Mouse (Mus musculus) adrenal gland, postnatal 14 days (tissue): Measurements from ENCODE around the gene Hspa1l. TPM values are rescaled to one million over a fixed set of nuclear protein-coding genes. Genes with fewer than 3 reads are reported as not detected.
"Not testable (repeated sequence)": the region's sequence is repeated elsewhere in the genome, so short reads cannot be mapped to it uniquely, and the experiment has no call there.

Source experiments
- DNase-seq: peaks from one replicate; pipeline ENCODE4 v3.0.0; 2021; ENCODE audit warnings: mixed read lengths
- total RNA-seq: library from RNA; stranded (reverse); gene quantifications from 2 replicates; pipeline ENCODE4 v1.2.3, GENCODE M21; 2021

Gene Hspa1l
- total RNA-seq, 1 experiment from 2014 or later = 0.37 TPM

DNA sequence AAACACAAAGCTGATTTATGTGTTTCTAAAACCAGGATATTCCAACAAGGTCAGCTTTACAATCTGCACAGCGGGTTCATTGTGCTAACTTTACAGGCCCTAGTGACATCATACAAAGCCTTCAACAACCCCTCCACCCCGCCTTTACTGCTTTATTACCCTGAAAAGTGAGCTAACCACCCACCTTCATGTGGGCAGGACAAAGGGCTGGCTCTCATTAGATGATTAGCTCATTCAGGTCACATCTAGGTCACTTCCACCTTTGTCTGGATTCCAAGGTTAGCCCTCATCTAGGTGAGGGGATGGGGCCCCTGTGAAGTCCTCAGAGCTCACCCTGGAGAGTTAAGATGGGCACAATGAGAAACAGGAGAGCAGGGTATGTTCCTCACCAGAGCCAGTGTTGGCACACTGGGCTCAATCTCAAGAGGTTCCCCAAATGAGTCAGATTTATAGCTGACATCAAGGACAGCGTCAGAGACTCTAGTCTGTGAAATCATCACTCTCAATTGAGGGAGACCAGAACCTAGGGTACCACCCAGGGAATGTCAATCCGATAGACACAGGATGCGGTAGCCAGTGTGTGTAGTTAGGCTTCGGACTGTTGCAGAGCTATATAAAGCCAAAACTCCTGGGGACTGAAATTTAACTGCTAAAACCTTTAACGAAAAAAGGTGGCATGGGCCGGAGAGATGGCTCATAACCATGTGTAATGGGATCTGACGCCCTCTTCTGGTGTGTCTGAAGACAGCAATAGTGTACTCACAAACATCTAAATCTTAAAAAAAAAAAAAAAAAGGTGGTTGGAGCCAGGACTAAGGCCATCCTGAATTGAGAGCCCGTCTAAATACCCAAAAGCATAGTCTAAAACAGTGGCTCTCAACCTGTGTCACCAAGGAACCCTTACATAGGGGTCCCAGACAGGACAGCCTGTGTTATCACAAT, 21.7 kb upstream of the Hspa1l start:
- DNase-seq = peak; percentile 24

DNA sequence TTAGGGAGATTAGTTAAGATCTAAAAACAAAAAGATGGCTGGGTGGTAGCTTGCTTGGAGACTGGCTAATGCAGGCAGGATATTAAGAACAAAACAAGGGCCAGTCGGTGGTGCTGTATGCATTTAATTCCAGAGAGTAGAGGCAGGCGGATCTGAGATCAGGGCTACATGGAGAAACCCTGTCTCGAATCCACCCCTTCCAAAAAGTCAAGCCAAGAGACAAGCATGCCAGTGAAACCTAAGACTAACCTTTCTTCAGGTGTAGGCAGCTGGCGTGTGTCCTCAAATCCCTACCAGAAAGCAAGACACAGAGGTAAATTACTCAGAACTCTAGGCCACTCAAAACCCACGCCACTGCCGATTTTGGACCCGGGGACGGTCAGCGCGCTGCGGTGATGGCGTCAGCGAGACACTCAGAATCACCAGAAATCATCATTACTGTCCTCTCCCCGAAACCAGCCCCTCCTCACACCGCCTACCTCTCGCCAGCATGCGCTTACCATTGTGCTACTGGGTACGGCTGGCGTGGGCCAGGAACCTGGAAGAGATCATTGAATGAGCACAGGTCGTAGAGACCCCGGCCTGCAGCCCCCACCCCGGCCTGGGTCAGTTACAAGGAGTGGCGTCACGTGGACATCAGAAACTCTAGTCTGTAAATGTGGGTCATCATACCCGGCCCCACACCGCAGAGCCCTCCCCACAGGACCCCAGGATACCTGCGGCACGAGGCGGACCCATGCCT, 20.7 kb upstream of the Hspa1l start:
- DNase-seq = no peak

DNA sequence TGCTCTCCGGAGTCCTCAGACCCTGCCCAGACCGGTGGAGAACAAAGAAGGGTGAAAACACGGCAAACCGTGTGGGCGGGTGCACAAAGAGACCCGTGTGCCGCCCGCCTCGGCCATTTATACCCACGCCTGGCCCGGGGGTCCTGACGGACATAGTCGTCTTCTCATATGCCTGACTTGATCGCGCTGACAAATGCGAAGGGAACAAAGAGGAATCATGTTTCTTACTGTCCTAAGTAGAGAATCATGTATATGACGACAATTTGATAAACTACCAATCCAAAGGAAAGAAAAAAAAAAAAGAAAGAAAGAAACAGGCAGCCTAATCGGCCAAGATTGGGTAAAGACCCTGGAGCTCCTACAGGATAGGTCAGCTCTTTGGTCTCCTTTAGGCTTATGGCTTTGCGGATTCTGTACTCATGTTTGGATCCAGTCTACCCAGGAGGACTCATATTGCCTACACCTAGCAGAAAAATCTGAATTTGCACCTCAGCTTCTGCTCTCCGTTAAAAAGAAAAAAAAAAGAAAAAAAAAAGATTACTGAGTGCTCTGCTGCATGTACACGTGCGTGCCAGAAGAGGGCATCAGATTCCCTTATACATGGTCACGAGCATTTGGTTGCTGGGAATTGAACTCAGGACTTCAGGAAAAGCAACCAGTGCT, 20.0 kb upstream of the Hspa1l start:
- peak; percentile 90 for DNase-seq

DNA sequence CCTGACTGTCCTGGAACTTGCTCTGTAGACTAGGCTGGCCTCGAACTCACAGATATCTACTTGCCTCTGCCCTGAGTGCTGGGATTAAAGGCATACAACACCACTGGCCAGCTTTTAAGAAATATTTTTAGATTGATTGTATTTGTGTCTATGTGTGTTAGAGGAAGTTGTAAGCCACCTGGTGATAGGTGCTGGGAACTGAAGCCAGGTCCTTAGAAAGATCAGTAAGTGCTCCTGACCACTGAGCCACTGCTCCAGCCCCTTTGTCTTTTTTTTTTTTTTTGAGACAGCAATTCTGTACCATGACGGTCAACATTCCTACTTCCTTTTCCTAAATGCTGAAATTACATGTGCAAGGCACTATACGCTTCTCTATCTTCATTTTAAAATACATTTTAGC, 19.2 kb upstream of the Hspa1l start:
- no peak for DNase-seq

DNA sequence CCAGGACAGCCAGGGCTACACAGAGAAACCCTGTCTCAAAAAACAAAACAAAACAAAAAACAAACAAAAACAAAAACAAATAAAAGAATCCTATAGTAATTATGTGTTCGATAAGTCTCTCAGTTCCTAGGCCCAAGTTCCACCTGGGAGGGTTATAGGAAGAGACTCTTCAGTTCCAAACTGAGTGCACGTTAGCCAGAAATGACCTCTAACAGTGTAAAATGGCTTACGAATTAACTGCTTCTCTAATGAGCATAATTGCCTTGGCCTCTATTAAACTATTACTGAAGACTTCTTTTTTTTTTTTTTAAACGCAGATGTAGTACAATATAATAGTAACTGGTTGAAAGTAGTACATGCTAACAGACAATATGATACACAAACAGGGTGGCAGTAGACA, 18.6 kb upstream of the Hspa1l start:
- no peak for DNase-seq

DNA sequence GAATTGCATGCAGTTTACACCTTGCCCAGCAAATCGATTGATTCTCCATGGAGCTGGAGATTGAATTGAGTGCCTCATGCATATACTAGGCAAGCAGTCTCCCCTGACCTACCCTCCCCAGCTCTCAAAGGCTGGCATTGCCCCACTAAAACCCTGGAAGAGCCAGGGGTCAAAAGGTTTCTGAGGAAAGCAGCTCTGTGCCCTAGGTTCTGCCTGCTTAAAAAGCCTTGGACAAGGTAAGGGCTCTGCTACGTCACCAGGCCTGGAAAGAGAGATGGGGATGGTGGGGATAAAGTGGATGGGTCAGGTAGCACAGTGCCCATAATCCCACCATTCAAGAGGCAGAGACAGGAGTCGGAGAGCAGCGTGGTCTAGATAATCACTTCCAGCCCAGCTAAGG, 17.7 kb upstream of the Hspa1l start:
- DNase-seq = no peak

DNA sequence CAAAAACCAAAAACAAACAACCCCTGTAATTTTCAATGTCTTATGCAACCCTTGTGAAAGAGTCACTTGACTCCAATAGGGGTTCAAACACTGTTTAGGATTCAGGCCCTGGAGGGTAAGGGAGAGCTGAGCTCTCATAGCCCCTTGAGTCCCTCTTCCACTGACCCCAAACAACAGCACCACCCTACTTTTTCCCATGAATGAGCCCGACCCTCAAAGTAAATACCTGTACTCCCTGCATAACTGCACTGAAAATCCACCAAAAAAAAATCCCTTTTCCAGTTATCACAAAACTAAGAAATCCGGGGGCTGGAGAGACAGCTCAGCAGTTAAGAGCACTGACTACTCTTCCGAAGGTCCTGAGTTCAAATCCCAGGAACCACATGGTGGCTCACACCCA, 16.6 kb upstream of the Hspa1l start:
- no peak for DNase-seq

DNA sequence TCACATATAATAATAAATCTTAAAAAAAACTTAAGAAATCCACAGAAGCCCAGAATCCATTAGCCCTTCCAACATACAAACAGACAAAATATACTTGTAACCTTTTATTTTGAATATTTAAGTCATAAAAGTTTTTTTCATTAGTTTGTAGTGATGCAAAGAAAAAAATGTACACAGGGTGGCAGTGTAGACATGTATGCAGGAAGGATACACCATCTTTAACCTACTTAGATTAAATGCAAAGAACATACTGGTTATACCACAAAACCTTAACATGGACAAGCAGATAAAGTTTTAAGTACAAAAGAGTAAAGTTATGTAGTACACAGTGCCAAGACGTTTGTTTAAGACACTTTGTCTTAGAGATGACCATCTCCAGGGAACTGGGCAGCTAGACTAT, 16.2 kb upstream of the Hspa1l start:
- DNase-seq = no peak

DNA sequence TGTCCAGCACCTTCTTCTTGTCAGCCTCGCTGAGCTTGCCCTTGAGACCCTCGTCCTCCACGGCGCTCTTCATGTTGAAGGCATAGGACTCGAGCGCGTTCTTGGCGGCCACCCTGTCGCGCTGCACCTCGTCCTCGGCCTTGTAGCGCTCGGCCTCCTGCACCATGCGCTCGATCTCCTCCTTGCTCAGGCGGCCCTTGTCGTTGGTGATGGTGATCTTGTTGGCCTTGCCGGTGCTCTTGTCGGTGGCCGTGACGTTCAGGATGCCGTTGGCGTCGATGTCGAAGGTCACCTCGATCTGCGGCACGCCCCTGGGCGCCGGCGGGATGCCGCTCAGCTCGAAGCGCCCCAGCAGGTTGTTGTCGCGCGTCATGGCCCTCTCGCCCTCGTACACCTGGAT, 15.2 kb upstream of the Hspa1l start:
- peak; percentile 53 for DNase-seq

DNA sequence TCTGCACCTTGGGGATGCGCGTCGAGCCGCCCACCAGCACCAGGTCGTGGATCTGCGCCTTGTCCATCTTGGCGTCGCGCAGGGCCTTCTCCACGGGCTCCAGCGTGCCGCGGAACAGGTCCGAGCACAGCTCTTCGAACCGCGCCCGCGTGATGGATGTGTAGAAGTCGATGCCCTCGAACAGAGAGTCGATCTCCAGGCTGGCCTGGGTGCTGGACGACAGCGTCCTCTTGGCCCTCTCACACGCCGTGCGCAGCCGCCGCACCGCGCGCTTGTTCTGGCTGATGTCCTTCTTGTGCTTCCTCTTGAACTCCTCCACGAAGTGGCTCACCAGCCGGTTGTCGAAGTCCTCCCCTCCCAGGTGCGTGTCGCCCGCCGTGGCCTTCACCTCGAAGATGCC, 14.5 kb upstream of the Hspa1l start:
- DNase-seq = not testable (repeated sequence)

DNA sequence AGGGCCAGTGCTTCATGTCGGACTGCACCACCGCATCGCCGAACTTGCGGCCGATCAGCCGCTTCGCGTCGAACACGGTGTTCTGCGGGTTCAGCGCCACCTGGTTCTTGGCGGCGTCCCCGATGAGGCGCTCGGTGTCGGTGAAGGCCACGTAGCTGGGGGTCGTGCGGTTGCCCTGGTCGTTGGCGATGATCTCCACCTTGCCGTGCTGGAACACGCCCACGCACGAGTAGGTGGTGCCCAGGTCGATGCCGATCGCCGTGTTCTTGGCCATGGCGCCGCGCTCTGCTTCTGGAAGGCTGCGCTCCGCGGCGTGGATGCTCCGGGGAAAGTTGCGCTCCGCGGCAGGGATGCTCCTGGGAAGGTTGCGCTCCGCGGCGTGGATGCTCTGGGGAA, 13.8 kb upstream of the Hspa1l start:
- DNase-seq = not testable (repeated sequence)

DNA sequence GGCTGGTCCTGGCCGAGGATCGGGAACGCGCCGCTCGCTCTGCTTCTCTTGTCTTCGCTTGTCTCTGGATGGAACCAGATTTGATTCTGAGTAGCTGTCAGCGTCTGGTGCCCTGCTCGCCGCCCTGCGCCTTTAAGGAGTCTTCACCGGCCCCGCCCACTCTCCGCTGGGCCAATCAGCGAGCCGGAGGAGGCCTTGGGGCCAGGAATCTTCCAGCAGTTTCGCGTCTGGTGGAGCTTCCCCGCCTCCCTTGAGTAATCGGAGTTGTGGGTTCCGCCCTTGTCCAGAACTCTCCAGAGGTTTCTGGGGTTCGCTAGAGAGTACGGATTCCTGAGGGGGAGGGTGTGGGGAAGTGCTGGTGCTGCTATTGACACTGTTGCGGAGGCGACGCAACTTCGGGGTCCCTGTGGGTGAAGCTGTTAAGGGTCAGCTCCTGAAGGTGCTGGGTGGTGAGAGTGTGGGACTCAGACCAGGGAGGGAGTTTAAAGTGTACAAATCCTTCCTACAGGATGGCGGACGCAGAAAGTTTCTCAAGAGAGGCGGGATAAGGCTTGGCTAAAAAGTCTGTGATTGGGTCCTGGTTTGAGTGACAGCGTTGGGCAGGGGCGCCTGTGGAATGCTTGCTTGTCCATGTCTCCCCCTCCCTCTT, 13.2 kb upstream of the Hspa1l start, which contains the start of gene Hspa1b:
Hspa1b (minus strand) TSS at position 109 of the 649 bp plus-strand sequence.
- DNase-seq = peak; percentile 85

DNA sequence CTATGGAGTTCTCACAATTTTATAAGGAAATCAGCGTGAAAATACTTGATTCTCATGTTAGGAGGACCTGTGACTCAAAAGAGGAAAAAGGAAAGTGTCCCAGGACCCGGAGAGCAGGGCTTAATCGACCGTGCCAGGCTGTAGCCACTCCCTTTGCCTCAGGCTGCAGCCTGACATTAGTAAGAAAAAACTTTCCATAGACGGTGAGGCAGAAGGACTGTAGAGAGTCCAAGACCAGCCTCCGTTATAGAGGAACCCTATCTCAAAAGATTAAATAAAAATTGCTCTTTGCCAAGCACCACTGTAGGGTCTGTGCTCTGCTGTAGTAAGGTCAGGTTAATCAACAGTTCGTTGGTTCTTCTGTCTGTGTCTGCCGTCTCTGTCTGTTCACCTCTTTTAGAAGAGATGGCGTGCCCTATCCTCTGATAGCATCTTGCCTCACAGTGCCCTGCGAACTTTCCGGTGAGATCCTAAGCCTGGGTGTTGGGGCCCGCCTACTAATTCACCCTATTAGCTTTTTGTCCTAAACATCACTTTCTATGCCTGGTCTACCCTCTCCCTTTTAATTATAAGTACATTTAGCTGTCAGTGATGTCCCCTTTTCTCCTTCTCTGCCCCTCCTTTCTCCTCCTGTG, 12.5 kb upstream of the Hspa1l start:
- peak; percentile 56 for DNase-seq

DNA sequence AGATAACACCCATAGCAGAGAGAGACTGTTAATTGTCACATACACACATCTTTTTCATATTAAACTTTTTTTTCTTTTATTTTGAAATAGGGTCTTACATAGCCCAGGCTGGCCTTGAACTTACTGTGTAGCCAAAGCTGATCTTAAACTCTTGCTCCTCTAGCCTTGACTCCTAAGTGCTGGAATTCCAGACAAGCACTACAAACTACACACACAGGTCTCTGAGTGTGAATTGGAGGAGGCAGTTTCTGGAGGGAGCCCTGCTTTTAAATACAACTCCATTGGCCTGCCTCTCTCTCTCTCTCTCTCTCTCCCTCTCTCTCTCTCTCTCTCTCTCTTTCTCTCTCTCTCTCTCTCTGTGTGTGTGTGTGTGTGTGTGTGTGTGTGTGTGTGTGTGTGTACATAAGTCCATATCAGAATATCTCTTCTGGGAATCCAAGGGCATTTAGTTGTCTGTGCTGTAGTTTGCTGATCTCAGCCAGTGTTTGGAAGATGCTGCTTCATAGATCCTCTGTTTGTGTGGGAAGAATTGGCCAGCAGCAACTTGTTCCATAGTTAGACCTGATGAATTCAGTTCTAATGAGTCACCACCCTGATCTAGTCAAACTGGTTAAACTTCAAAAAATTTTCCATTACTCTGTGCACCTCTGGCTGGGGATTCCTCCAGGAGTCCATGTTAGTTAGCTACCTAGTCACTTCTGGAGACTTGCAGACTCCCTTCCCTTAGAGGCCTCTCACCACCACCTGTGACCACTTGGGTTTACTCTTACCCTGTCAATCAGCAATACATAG, 11.6 kb upstream of the Hspa1l start:
- no peak for DNase-seq

DNA sequence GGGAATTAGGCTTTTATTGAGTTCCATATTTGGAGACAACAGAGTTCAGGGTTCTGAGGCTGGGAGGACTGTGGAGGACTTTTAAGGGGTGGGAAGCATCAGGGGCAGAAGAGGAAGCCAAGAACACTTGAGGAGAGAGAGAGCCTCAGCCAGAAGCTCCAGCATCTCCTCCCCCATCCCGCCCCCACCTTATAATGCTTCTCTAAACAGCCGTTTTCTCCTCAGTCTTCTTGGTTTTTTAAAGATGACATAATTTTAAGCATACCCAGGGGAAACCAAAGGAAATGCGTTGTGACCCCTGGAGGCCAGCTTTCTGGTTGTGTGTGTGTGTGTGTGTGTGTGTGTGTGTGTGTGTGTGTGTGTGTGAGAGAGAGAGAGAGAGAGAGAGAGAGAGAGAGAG, 10.4 kb upstream of the Hspa1l start:
- DNase-seq = no peak

DNA sequence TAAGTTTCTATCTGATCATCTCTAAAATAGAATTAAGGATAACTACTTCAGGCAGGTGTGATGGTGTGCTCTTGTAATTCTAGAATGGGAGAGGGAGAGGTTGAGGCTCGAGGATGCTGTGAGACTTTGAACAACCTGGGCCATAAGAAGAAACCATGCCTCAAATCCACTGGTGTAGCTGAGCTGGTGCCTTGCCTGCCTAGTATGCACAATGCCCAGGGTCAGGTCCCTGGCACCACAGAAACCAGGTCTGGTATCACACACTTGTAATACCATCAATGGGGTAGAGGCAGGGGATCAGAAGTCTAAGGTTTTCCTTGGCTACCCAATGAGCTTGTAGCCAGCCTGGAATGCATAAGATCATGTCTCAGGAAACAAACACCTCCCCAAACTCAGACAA, 9.7 kb upstream of the Hspa1l start:
- DNase-seq = no peak

DNA sequence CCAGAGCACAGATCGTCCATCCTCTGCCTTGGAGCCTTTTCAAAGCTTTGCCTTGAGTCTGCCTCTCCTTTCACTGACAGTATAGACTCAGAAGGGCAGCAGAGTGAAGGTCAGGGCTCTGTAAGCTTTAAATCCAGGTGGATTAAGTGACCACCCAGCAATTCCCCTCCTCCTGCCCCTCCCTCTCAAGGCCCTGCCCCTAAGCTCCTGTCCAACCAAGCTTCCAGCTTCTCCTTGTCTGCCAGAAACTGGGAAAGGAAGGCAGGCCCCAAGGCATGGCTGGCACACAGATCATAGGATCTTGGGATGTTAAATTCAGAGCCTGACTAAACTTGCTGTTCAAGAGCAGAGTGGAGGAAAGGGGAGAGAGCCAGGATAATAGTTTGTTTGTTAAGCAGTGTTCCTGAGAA, 7.9 kb upstream of the Hspa1l start:
- DNase-seq = no peak

DNA sequence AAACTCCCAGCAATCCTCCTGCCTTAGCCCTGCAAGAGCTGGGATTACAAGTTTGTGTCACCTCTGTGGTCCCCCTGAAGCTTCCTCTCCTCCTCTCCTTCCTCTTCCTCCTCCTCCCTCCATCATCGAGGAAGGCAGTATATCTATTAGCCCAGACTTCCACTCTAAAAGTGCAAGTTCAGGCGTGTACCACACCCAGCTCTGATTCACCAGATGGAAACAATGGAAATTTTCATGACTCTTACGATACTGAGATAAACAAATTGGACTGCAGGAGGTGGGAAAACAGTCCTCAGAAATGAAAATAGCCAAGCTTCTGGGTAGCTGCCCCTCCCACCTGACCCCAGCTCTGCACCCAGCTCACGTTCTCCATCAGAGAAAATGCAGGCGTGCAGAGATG, 6.9 kb upstream of the Hspa1l start:
- DNase-seq = no peak

DNA sequence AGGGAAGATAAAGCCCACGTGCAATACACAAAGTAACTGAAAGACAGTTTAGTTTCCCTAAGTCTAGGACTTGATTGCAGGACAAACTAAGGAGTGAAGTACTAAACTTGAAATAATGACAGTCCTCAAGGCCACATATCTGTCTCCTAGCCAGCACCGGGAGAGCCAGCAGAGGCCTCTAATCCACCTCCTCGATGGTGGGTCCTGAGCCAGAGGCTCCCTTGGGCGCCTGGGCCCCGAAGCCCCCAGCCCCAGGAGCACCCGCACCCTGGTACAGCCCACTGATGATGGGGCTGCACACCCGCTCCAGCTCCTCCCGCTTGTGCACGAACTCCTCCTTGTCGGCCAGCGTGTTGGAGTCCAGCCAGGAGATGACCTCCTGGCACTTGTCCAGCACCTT, 2.7 kb upstream of the Hspa1l start, which contains the start of gene Gm20481:
Gm20481 (plus strand) TSS at position 91 of the 400 bp plus-strand sequence.
- DNase-seq = peak; percentile 31

DNA sequence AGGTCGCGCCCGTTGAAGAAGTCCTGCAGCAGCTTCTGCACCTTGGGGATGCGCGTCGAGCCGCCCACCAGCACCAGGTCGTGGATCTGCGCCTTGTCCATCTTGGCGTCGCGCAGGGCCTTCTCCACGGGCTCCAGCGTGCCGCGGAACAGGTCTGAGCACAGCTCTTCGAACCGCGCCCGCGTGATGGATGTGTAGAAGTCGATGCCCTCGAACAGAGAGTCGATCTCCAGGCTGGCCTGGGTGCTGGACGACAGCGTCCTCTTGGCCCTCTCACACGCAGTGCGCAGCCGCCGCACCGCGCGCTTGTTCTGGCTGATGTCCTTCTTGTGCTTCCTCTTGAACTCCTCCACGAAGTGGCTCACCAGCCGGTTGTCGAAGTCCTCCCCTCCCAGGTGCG, 1.7 kb upstream of the Hspa1l start:
- not testable (repeated sequence) for DNase-seq

DNA sequence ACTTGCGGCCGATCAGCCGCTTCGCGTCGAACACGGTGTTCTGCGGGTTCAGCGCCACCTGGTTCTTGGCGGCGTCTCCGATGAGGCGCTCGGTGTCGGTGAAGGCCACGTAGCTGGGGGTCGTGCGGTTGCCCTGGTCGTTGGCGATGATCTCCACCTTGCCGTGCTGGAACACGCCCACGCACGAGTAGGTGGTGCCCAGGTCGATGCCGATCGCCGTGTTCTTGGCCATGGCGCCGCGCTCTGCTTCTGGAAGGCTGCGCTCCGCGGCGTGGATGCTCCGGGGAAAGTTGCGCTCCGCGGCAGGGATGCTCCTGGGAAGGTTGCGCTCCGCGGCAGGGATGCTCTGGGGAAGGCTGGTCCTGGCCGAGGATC, 822 bp upstream of the Hspa1l start:
- not testable (repeated sequence) for DNase-seq
